Mouse (Mus musculus) heart, postnatal 14 days (tissue): ENCODE measurements around the gene Tha1. TPM values are rescaled to one million over a fixed set of nuclear protein-coding genes. Genes with fewer than 3 reads are reported as not detected.

Experiments
- DNase-seq, 2 experiments: peaks; one replicate each; pipeline ENCODE4 v3.0.0; 2021 to 2022
- intact Hi-C: fragments of 180-260 bp; cut with DNase I; formaldehyde crosslinking; loops from one replicate; pipeline ENCODE4 v1.15.1; 2025
- total RNA-seq, 2 experiments: library from RNA; stranded (reverse); gene quantifications; 2 replicates each; pipeline ENCODE4 v1.2.3; 2021

Tha1 gene
- total RNA-seq, 2 experiments from 2014 or later = 6.3 to 6.8 TPM

DNA sequence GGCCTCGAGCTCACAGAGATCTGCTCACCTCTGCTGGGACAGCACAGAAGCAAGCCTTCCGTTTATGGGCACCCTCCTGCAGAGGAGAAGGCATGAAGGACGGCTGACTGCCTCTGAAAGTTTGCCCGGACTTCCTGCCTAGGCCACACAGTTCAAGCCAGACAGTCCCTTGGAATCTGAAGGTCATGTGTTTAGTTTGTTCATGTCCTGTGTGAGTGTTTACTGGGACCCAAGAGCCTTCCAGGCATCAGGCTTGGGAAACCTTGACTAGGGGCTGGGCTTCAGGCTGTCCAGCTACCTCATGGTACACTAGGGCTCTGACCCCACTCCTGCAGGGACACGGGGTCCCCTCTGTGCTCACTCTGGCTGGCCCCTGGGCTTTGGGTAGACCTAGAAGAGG lies 12.7 kb upstream of the Tha1 start:
- intact Hi-C loops = no loop called here
- DNase-seq = no peak

GRCm38 (mm10) chr11:117882208-117882607 lies 8.9 kb upstream of the Tha1 start:
- no peak for DNase-seq

GRCm38 (mm10) chr11:117881787-117882186 lies 8.5 kb upstream of the Tha1 start:
- intact Hi-C loops = no loop called here
- peak in 1 of 2 experiments; percentile 53 for DNase-seq

More at GRCm38 (mm10) chr11:117882208-117882607, 8.9 kb upstream of the Tha1 start:
- intact Hi-C loops = no loop called here

GRCm38 (mm10) chr11:117880977-117881358 lies 7.7 kb upstream of the Tha1 start:
- no peak for DNase-seq
- intact Hi-C loops = no loop called here

DNA sequence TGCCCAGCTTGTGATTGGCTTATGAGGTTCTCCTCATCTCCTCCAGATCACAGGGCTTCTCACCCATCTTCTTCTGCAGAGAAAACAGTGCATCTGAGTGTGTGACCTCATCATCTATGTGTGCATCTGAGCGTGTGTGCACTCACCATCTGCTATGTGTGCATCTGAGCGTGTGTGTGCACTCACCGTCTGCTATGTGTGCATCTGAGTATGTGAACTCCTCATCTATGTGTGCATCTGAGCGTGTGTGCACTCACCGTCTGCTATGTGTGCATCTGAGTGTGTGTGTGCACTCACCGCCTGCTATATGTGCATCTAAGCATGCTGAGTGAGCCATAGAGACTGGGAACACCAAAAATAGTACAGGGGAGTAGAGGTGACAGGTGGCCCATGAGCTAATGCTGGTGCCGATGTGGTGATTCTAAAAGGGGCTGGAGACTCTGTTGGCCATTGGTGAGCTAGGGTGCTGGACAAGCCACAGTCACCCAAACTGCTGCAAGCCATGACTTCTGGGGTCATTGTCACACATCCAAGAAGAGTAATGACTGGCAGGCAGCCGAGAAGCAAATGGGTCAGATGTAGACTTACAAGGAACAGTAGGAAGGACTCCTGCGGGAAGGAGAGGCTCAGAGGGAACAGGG lies 7.2 kb upstream of the Tha1 start:
- no peak for DNase-seq
- intact Hi-C loops = no loop called here

DNA sequence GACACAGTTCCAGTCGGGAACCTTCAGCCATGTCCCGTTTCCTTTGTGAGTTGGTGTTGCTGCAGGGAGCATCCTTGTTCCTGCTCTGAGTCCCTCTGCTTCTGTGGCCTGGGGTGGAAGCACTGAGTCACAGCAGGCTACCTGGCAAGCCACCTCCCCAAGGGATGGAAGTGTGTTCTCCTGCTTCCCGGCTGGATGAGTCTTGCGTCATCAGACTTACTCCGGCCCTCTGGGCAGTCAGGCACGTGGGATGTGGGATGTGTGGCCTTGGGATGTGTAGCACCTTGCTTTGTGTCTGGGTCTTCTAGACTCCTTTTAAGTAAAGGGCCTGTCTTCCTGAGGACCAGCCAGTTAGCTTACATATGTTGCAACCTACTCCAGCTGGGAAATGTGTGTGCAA lies 6.4 kb upstream of the Tha1 start:
- no peak for DNase-seq
- intact Hi-C loops = no loop called here

DNA sequence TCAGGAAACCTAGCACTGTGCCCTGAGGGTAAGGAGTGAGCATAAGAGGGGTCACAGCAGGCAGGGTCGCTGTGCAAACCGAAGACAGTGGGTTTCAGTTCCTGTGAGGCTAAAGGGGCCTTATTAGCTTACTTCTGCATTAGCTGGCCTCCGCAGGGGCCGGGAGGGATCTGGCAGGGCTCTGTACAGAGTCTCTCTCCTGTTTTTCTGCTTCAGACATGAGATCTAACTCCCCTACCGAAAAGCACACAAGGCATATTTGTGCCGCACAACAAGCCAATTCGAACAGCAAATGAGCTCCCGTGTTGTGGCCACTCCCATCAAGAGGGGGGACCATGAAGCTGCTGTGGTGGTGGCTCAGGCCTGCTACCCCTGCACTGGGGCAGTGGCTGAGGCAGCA lies 5.6 kb upstream of the Tha1 start:
- intact Hi-C loops = no loop called here
- DNase-seq = peak in 1 of 2 experiments; percentile 23

GRCm38 (mm10) chr11:117877917-117878745 lies 4.8 kb upstream of the Tha1 start:
- intact Hi-C loops = no loop called here

DNA sequence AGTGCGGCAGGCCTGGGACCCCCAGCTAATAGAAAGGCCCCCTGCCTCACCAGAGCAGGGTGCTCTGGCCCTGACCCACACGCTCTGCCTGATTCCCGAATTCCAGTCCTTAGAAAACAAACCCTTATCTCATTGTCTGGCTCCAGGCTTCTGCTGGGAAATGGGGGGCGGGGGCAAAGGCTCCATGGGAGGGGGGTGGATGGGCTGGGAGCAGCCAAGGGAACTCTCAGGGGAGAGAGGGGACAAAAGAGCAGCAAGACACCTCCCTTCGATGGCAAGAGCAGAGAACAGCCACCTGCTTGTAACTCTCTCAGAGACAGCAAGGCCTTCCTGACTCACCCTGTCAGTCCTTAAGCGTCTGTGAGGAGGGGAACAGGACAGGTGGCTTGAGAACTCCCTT lies 2.4 kb upstream of the Tha1 start:
- intact Hi-C loops = no loop called here
- DNase-seq = no peak

More at GRCm38 (mm10) chr11:117877917-117878745, 4.8 kb upstream of the Tha1 start:
- DNase-seq = peak in 1 of 2 experiments; percentile 60

DNA sequence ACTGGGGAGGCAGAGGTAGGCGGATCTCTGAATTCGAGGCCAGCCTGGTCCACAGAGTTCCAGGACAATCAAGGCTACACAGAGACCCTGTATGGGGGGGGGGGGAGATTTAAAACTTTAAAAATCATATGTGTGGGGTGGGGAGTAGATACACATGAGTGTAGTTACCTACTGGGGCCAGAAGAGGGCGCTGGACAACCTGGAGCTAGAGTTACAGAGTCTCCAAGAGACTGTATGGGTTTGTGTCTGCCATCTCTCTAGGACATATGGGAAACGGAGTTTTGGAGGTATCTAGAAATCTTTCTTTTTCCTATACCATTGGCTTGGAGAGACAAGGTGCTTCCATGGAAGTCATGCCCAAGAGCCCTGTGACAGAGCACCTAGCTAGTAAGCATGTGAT lies 1.1 kb upstream of the Tha1 start:
- no peak for DNase-seq
- intact Hi-C loops = loop anchor here (5.0 kb wide), 2 partner anchors 93 to 348 kb away; no protein-coding TSS in a partner anchor

DNA sequence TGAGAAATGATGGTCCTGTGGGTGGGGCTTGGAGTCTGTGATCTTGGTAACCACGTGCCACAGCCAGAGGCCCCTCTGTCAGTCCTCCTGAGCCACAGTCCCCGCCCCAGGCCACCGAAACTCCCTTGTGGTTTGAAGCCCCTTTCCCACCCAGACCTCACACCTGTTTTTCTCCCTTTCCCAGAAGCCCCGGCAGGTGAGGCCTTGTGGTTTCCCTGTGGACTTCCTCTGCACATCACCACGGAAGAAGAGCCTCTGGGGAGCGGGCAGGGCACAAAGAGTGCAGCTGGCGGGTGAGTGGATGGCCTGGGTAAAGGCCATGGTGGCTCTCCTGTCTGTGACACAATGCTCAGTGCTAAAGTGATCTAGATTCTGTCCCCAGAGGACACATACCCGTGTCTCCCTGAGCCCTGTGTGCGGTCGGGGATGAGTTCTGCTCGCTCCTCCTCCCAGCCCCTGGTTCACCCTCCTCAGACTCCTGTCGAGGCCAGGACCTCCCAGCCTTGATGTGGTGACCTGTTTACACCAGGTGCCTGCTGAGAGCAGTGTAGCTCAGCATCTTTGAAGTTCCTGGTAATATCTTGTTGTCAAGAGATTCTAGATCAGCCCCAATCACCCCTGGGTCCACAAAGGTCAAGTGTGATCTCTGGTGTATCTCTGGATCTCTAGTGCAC lies 1.2 kb downstream of the Tha1 start:
- intact Hi-C loops = loop anchor here (1.0 to 5.0 kb wide), 5 partner anchors 40 to 350 kb away; no protein-coding TSS in a partner anchor
- no peak for DNase-seq

DNA sequence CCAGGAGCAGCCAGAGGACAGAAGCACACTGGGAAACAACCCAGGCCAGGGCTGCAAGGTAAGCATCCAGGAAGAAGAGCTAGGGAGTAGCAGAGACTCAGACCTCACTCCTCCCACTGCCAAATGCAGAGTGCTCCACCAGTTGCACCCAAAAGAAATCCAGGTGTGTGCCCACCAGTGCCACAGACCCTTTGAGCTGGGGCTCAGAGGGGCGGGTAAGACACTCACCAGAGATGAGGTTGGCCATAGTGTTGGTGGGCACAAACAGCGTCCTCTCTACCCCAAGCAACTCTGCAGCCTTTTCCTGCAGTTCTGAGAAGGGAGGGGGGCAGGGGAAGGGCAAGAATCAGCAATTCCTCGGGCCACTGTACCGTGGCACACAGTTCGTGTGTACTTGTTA lies 1.9 kb downstream of the Tha1 start:
- no peak for DNase-seq
- intact Hi-C loops = loop anchor here (1.0 to 5.0 kb wide), 5 partner anchors 41 to 351 kb away; no protein-coding TSS in a partner anchor

DNA sequence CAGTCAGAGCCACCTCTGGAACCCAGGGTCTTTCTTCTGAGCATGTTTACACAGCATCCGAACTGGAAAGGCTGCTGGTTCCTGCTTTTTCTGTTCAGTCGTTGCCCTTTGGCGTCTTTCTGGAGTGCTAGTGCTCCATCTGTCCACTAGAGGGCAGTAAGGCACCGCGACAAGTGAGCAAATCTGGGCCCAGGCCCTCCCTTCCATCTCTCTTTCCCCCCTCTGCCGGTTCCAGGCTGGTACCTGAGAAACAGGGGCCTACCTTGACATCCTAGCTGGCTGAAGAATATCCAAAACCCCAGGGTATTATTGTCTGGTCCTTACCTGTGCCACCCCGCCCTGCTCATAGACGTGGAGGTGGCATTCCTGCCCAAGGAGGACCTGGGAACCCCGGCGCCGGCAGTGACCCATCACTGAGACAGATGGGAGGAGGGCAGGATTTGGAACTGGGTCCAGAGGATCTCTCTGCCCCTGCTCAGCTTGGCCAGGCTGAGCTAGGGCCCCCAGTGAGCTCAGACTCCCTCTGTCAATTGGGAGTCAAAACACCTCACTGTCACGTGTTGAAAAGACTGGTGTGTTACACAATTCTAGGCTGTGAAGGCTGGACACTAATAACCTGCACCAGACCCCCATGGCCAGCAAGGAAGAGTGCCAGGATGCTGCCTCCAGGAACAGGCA lies 2.5 kb downstream of the Tha1 start:
- DNase-seq = peak; percentile 71 to 84
- intact Hi-C loops = loop anchor here (1.0 to 5.0 kb wide), 5 partner anchors 41 to 351 kb away; no protein-coding TSS in a partner anchor

DNA sequence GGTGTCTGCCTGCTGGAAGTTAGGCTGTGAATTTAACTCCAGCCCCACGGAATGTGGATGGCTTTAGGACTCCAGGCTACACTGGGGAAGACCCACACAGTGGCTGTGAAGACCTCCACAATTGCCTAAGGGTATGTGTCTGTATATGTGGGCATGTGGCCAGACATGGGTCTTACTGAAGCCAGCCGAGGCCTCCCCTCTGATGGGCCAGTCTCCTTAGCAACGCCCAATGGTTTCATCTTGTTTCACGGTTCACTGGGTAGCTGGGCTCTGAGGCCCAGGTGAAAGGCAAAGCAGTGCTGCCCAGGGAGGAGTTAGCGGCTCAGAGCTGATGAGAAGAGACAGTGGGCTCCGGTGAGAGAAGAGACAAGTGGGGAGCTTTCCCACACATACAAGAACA lies 7.3 kb downstream of the Tha1 start:
- no peak for DNase-seq
- intact Hi-C loops = no loop called here

- DNase-seq = no peak
- intact Hi-C loops = no loop called here
These were observed 8.5 kb downstream of the Tha1 start for GRCm38 (mm10) chr11:117864805-117865204.

DNA sequence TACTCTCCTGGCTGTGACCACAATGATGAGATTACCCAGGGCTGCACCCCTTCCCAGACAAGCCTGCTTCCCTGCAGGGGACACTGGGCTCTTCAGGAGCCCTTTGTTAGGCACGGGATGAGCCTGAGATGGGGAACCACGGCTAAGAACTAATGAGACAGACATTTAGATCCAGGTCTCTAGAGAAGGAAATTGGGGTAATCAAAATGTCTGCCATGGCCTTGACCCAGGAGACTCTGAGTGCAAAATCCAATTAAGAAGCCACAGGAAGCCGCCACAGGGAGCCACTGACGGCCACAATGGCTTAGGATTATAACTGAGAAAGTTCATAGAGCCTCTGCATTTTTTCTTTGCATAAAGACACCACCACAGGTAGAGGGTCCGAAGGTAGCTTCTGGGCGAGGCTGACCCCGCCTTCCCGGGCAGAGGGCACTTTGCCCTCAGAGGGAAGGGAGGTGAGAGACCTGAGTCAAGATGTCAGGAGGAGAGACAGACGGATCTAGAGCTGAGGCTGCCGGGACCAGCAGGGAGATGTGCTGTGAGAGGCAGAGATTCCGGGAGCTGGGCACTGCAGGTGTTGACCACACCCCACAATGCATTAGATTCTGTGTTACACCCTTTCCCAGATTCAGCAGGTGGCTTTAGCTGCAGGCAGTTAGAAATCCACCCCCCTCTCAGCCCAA lies 10.0 kb downstream of the Tha1 start:
- no peak for DNase-seq
- intact Hi-C loops = no loop called here

GRCm38 (mm10) chr11:117860601-117861000 lies 12.7 kb downstream of the Tha1 start, which contains the start of gene Tmem235:
Gene Tmem235, plus strand, starts transcription at chr11:117860752.
- intact Hi-C loops = no loop called here
- no peak for DNase-seq

- DNase-seq = no peak
- intact Hi-C loops = no loop called here
These were observed 14.9 kb downstream of the Tha1 start for GRCm38 (mm10) chr11:117858392-117858791.

- DNase-seq = no peak
- intact Hi-C loops = no loop called here
These were observed 15.8 kb downstream of the Tha1 start for GRCm38 (mm10) chr11:117857462-117857861.

GRCm38 (mm10) chr11:117855975-117856374 lies 17.3 kb downstream of the Tha1 start:
- intact Hi-C loops = no loop called here
- DNase-seq = no peak
